Mouse (Mus musculus) midbrain, postnatal 0 days (tissue): ENCODE measurements around the gene Rnf167. TPM values are rescaled to one million over a fixed set of nuclear protein-coding genes. Genes with fewer than 3 reads are reported as not detected.

Experiments used
- ATAC-seq: fragments of 200-750 bp; cut with Nextera tagmentation; 2 replicates; pipeline ENCODE4 v1.8.0; 2017; ENCODE audit warnings: moderate number of reproducible peaks, mild to moderate bottlenecking, moderate TSS enrichment, moderate library complexity; ENCODE audit not compliant: low FRiP score
- DNase-seq: peaks from one replicate; pipeline ENCODE4 v3.0.0-alpha.2; 2015; ENCODE audit warnings: low spot score
- H3K27ac ChIP-seq: fragments of 300-500 bp; sonication (generic); 2 replicates; pipeline ENCODE4 v1.5.1; 2014; ENCODE audit warnings: low read depth, mild to moderate bottlenecking, low read length, mixed read lengths
- H3K27me3 ChIP-seq: fragments of 300-500 bp; sonication (generic); 2 replicates; pipeline ENCODE4 v1.6.1; 2014; ENCODE audit warnings: low read length, control low read depth, mixed read lengths; ENCODE audit not compliant: insufficient read depth
- H3K36me3 ChIP-seq: fragments of 300-500 bp; sonication (generic); 2 replicates; pipeline ENCODE4 v1.6.1; 2014; ENCODE audit warnings: low read length, control low read depth, mixed read lengths; ENCODE audit not compliant: insufficient read depth
- H3K4me1 ChIP-seq: fragments of 300-500 bp; sonication (generic); 2 replicates; pipeline ENCODE4 v1.6.1; 2014; ENCODE audit warnings: mild to moderate bottlenecking, control low read depth, antibody characterized with exemption, low read length, mixed read lengths; ENCODE audit not compliant: insufficient read depth
- H3K4me2 ChIP-seq: fragments of 300-500 bp; sonication (generic); 2 replicates; pipeline ENCODE4 v1.6.1; 2014; ENCODE audit warnings: low read depth, mild to moderate bottlenecking, low read length, mixed read lengths; ENCODE audit not compliant: poor library complexity, severe bottlenecking
- H3K4me3 ChIP-seq: fragments of 300-500 bp; sonication (generic); 2 replicates; pipeline ENCODE4 v1.5.1; 2014; ENCODE audit warnings: low read depth, mild to moderate bottlenecking, low read length, moderate library complexity
- H3K9ac ChIP-seq: fragments of 300-500 bp; sonication (generic); replicated peaks from 2 replicates; pipeline ENCODE4 v1.6.1; 2014; ENCODE audit warnings: mild to moderate bottlenecking, low read length, moderate library complexity, mixed read lengths; ENCODE audit not compliant: poor library complexity, severe bottlenecking
- H3K9me3 ChIP-seq: fragments of 300-500 bp; sonication (generic); 2 replicates; pipeline ENCODE4 v1.6.1; 2016; ENCODE audit warnings: low read length, control low read depth
- CTCF ChIP-seq: IDR thresholded peaks from 2 replicates; pipeline ENCODE4 v1.5.1; 2016; ENCODE audit warnings: antibody characterized with exemption, mild to moderate bottlenecking
- WGBS: fragments of 180-500 bp; shearing (Covaris S2); extraction: QIAGEN DNeasy Blood & Tissue Kit; methylation state at CpG from one replicate; pipeline ENCODE4 v1.1.7; 2014; 5-methylcytosine and 5-hydroxymethylcytosine counted together
- polyA plus RNA-seq: library from polyadenylated mRNA; unstranded; fragments of >200 nt; fragmentation: Nextera tagmentation; extraction: Ambion mirVana; gene quantifications from 2 replicates; pipeline ENCODE4 v1.2.1, GENCODE M21; 2015
- total RNA-seq: library from RNA; depleted of rRNA; stranded (reverse); fragments of >200 nt; gene quantifications from 2 replicates; pipeline ENCODE4 v1.2.3, GENCODE M21; 2014; rRNA removed

The Rnf167 gene
- total and polyA plus RNA-seq, 2 experiments from 2014 or later, result 74.4 to 97.2 TPM

DNA sequence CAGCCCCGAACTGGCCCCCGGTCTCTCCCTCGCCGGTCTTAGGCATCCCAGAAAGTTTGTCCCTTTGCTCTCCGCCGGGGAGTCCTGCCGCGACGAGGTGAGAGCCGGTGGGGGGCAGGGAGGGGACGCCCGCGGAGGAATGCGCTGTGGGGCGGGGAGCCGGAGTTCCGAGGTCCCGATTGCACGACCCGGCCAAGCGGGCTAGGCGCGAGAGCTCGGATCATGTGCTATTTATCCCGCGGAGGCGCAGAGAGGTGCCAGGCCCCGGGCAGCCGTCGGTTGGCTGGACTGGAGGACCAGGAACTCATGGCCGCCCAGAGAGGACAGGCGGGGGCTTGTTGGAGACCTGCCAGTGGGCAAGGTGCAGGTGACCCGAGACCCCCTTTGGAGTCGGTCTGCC, 53.6 kb downstream of the Rnf167 start:
- peak overlapping the region; percentile 95 for H3K9ac ChIP-seq
- no peaks in the 10 kb centered on the region for H3K9me3 ChIP-seq
- DNase-seq (peak; percentile 6), ATAC-seq (peak; percentile 38; the same call in 1 of the 2 replicates)
- peak overlapping the region; percentile 82 for H3K4me2 ChIP-seq
- WGBS, result under 1% methylated on average over 22 of the region's 34 CpGs
- H3K27me3 ChIP-seq, result no peaks in the 10 kb centered on the region
- peaks cover 9% of the 10 kb centered on the region; the same call in 1 of the 2 replicates for H3K4me1 ChIP-seq
- H3K36me3 ChIP-seq, result peaks cover 25% of the 10 kb centered on the region
- H3K27ac ChIP-seq, result peak overlapping the region; percentile 75
- H3K4me3 ChIP-seq, result peak overlapping the region; percentile 98
- no peak for TF ChIP-seq CTCF

Other genes with a start within 250 kb of the Rnf167 start
- gene Pelp1, start 237.2 kb upstream of the Rnf167 start, total RNA-seq, result 35.6 and 55.1 TPM in 2 replicates
- 28.0 and 28.3 TPM in 2 replicates for gene Pelp1, start 237.2 kb upstream of the Rnf167 start, polyA plus RNA-seq
- gene Arrb2, start 214.6 kb upstream of the Rnf167 start, total RNA-seq, result 99.9 and 119 TPM in 2 replicates
- gene Arrb2, start 214.6 kb upstream of the Rnf167 start, polyA plus RNA-seq, result 55.0 and 55.6 TPM in 2 replicates
- 23.7 and 30.1 TPM in 2 replicates for gene Med11, start 195.3 kb upstream of the Rnf167 start, total RNA-seq
- gene Med11, start 195.3 kb upstream of the Rnf167 start, polyA plus RNA-seq, result 28.2 and 36.8 TPM in 2 replicates
- 0.44 and 0.71 TPM in 2 replicates for gene Zmynd15, start 187.8 kb upstream of the Rnf167 start, total RNA-seq
- gene Zmynd15, start 187.8 kb upstream of the Rnf167 start, polyA plus RNA-seq, result 0.47 and 0.70 TPM in 2 replicates
- gene Cxcl16, start 187.3 kb upstream of the Rnf167 start, total RNA-seq, result 1.2 and 1.9 TPM in 2 replicates
- 3.1 and 3.2 TPM in 2 replicates for gene Cxcl16, start 187.3 kb upstream of the Rnf167 start, polyA plus RNA-seq
- 7.4 and 12.1 TPM in 2 replicates for gene Tm4sf5, start 142.0 kb upstream of the Rnf167 start, total RNA-seq
- gene Tm4sf5, start 142.0 kb upstream of the Rnf167 start, polyA plus RNA-seq, result 18.8 and 19.8 TPM in 2 replicates
- not detected in 2 replicates for gene Vmo1, start 132.6 kb upstream of the Rnf167 start, total RNA-seq
- 0.53 and 0.65 TPM in 2 replicates for gene Vmo1, start 132.6 kb upstream of the Rnf167 start, polyA plus RNA-seq
- gene Gltpd2, start 128.0 kb upstream of the Rnf167 start, total RNA-seq, result not detected in 2 replicates
- 0.21 and 0.25 TPM in 2 replicates for gene Gltpd2, start 128.0 kb upstream of the Rnf167 start, polyA plus RNA-seq
- gene Psmb6, start 121.9 kb upstream of the Rnf167 start, total RNA-seq, result 455 and 493 TPM in 2 replicates
- 818 and 874 TPM in 2 replicates for gene Psmb6, start 121.9 kb upstream of the Rnf167 start, polyA plus RNA-seq
- gene Gm40193, start 114.3 kb upstream of the Rnf167 start, total RNA-seq, result not detected in 2 replicates
- gene Gm40193, start 114.3 kb upstream of the Rnf167 start, polyA plus RNA-seq, result not detected in 2 replicates
- 46.8 and 71.5 TPM in 2 replicates for gene Pld2, start 107.2 kb upstream of the Rnf167 start, total RNA-seq
- 18.0 and 19.4 TPM in 2 replicates for gene Pld2, start 107.2 kb upstream of the Rnf167 start, polyA plus RNA-seq
- gene Mink1, start 84.4 kb upstream of the Rnf167 start, total RNA-seq, result 80.9 and 82.1 TPM in 2 replicates
- gene Mink1, start 84.4 kb upstream of the Rnf167 start, polyA plus RNA-seq, result 15.6 and 17.1 TPM in 2 replicates
- gene 4930544D05Rik, start 31.4 kb upstream of the Rnf167 start, total RNA-seq, result not detected in 2 replicates
- not detected in 2 replicates for gene 4930544D05Rik, start 31.4 kb upstream of the Rnf167 start, polyA plus RNA-seq
- gene Chrne, start 28.0 kb upstream of the Rnf167 start, total RNA-seq, result not detected in 2 replicates
- 0.78 and 1.1 TPM in 2 replicates for gene Chrne, start 28.0 kb upstream of the Rnf167 start, polyA plus RNA-seq
- gene Gp1ba, start 8.1 kb upstream of the Rnf167 start, total RNA-seq, result not detected in 2 replicates
- gene Gp1ba, start 8.1 kb upstream of the Rnf167 start, polyA plus RNA-seq, result 0.16 and 0.29 TPM in 2 replicates
- gene Slc25a11, start 244 bp downstream of the Rnf167 start, total RNA-seq, result 140 and 159 TPM in 2 replicates
- 160 and 176 TPM in 2 replicates for gene Slc25a11, start 244 bp downstream of the Rnf167 start, polyA plus RNA-seq
- gene Pfn1, start 7.4 kb downstream of the Rnf167 start, total RNA-seq, result 438 and 486 TPM in 2 replicates
- 600 and 608 TPM in 2 replicates for gene Pfn1, start 7.4 kb downstream of the Rnf167 start, polyA plus RNA-seq
- 7.2 and 9.9 TPM in 2 replicates for gene Eno3, start 10.0 kb downstream of the Rnf167 start, total RNA-seq
- 5.8 and 7.6 TPM in 2 replicates for gene Eno3, start 10.0 kb downstream of the Rnf167 start, polyA plus RNA-seq
- gene Spag7, start 22.2 kb downstream of the Rnf167 start, total RNA-seq, result 41.9 and 45.3 TPM in 2 replicates
- gene Spag7, start 22.2 kb downstream of the Rnf167 start, polyA plus RNA-seq, result 125 and 131 TPM in 2 replicates
- 20.3 and 24.0 TPM in 2 replicates for gene Camta2, start 40.9 kb downstream of the Rnf167 start, total RNA-seq
- gene Camta2, start 40.9 kb downstream of the Rnf167 start, polyA plus RNA-seq, result 23.6 and 24.5 TPM in 2 replicates
- gene Inca1, start 52.9 kb downstream of the Rnf167 start, total RNA-seq, result 1.7 and 4.8 TPM in 2 replicates
- 2.1 and 2.2 TPM in 2 replicates for gene Inca1, start 52.9 kb downstream of the Rnf167 start, polyA plus RNA-seq
- 30.9 and 31.7 TPM in 2 replicates for gene Kif1c, start 53.3 kb downstream of the Rnf167 start, total RNA-seq
- 1.6 and 1.9 TPM in 2 replicates for gene Kif1c, start 53.3 kb downstream of the Rnf167 start, polyA plus RNA-seq
- 8.7 and 10.0 TPM in 2 replicates for gene Zfp3, start 117.0 kb downstream of the Rnf167 start, total RNA-seq
- gene Zfp3, start 117.0 kb downstream of the Rnf167 start, polyA plus RNA-seq, result 9.7 and 10.3 TPM in 2 replicates
- gene Scimp, start 165.4 kb downstream of the Rnf167 start, total RNA-seq, result not detected in 2 replicates
- not detected in 2 replicates for gene Scimp, start 165.4 kb downstream of the Rnf167 start, polyA plus RNA-seq
- gene Rabep1, start 197.5 kb downstream of the Rnf167 start, total RNA-seq, result 66.4 and 98.4 TPM in 2 replicates
- gene Rabep1, start 197.5 kb downstream of the Rnf167 start, polyA plus RNA-seq, result 102 and 116 TPM in 2 replicates